Mouse (Mus musculus): ENCODE data around the gene Inpp4b. TPM values are rescaled to one million over a fixed set of nuclear protein-coding genes. Genes with fewer than 3 reads are reported as not detected.

The Inpp4b gene
- polyA plus RNA-seq, 1 experiment from 2014 or later, result 6.3 TPM

DNA sequence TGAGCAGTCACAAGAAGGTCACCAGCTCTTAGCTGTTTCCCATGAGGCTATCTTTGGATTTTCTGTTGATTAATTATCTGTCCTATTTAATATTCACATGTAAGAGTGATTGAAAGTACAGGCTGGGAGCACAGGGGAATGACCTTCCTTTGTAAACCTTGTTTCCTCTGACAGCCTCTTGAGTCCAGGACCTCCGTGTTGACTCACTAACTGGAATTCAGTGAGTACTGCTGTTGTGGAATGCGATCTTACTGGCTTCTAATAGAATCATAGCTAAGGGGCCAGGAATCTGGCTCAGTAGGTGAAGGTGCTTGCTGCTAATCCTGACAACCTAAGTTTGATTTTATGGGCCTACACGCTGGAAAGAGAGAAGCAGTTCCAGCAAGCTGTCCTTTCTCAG lies 523.3 kb downstream of the Inpp4b start:
- ATAC-seq (ENCODE audit: low read depth), result no peak
- no peaks in the 10 kb centered on the region for H3K9me3 ChIP-seq
- 74% methylated on average over 3 of the region's 3 CpGs for WGBS

DNA sequence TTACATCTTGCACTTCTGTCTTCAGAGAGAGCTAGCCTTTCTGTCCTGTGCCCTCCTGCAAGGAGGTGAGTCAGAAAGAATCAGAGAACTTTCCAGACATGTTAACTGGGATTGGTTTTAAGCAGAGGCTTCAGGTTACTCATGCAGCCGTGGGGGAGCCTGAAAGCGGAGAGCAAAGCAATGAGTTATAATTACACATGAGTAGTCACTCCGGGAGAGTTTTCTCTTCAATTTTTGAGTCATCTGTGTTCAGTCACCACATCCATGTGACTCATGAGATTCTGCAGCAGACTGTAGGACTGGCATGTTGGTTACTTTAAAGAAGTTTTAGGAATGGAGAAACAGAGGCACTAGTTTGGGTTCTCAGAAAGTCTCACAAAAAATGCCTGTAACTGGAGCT lies 524.7 kb downstream of the Inpp4b start:
- Histone ChIP-seq H3K4me2 (no peak overlapping the region), H3K27me3 (no peaks in the 10 kb centered on the region), H3K4me3 (no peak overlapping the region), H3K9ac (no peak overlapping the region), H3K27ac (replicated peaks) (no peak overlapping the region), H3K36me3 (no peaks in the 10 kb centered on the region), H3K9me3 (no peaks in the 10 kb centered on the region), H3K4me1 (replicated peaks) (no peaks in the 10 kb centered on the region)
- 79% methylated on average over 3 of the region's 3 CpGs for WGBS
- ATAC-seq (ENCODE audit: low read depth), result no peak

More for the DNA sequence above, 523.3 kb downstream of the Inpp4b start:
- no peak overlapping the region for H3K27ac ChIP-seq (replicated peaks)
- H3K4me3 ChIP-seq, result no peak overlapping the region
- no peaks in the 10 kb centered on the region for H3K27me3 ChIP-seq
- no peaks in the 10 kb centered on the region for H3K4me1 ChIP-seq (replicated peaks)
- H3K36me3 ChIP-seq, result no peaks in the 10 kb centered on the region
- H3K4me2 ChIP-seq, result no peak overlapping the region
- H3K9ac ChIP-seq, result no peak overlapping the region

DNA sequence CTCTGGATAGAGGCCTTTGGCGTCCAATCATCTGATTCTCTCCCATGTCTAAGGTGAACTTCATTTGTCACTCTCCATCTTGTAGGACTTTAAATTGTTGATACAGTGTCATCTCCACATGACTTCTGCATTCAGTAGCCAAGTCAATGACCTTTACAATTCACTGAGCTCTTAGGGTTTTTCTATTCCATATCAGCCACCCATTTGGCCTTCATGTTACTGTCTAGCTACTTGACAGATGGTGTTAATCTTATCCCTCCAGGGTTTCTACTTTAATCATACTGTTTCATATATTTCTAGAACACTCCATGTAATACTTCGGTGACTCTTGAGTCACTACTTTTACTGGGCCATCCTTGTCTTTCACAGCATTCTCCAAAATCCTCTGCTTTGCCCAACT lies 528.1 kb downstream of the Inpp4b start:
- H3K4me1 ChIP-seq (replicated peaks), result no peaks in the 10 kb centered on the region
- no peaks in the 10 kb centered on the region for H3K27me3 ChIP-seq
- H3K27ac ChIP-seq (replicated peaks), result no peak overlapping the region
- H3K9me3 ChIP-seq, result no peaks in the 10 kb centered on the region
- 89% methylated on average over 2 of the region's 2 CpGs for WGBS
- no peak overlapping the region for H3K4me3 ChIP-seq
- ATAC-seq (ENCODE audit: low read depth), result no peak
- no peak overlapping the region for H3K4me2 ChIP-seq
- H3K9ac ChIP-seq, result no peak overlapping the region
- H3K36me3 ChIP-seq, result no peaks in the 10 kb centered on the region

DNA sequence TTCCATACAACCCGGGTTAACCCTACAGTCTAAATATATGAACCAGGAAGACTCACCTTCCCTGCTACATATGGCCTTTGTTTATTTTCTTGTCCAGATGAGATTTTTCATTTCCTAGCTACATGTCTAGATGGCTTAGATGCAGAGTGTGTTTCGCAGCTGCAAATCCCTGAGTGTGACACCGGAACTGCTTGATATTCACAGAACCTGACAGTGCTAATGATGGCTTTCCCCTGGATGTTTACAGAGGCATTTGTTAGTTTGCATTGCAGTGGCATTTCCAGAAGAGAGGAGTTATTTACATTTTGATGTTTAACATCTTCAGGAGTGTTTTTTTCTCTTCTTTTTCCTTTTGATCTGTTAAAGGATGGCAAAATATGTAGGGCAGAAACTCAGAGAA lies 537.7 kb downstream of the Inpp4b start:
- H3K36me3 ChIP-seq, result no peaks in the 10 kb centered on the region
- WGBS, result 88% methylated on average over 3 of the region's 3 CpGs
- no peak overlapping the region for H3K4me2 ChIP-seq
- no peak for ATAC-seq (ENCODE audit: low read depth)
- no peak overlapping the region for H3K27ac ChIP-seq (replicated peaks)
- H3K9ac ChIP-seq, result no peak overlapping the region
- H3K27me3 ChIP-seq, result no peaks in the 10 kb centered on the region
- no peak overlapping the region for H3K4me3 ChIP-seq
- no peaks in the 10 kb centered on the region for H3K9me3 ChIP-seq
- no peaks in the 10 kb centered on the region for H3K4me1 ChIP-seq (replicated peaks)

DNA sequence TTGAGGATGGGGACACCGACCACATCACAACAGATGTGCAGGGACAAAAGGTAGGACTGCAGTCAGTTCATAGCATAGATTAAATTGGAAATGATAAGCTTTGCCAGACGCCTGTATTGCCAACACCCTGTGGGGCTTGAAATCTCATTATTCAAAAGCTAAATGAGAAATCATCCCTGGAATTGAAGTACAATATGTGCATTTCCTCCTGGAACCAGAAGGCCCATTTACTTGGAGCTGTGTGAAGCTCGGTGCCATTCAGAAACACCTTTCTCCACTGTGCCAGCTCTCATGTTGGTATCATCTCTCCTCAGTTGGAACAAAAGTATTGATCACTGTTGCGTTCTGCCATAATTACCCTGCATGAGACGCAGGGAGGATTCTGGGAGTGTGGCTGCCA lies 541.8 kb downstream of the Inpp4b start:
- Histone ChIP-seq H3K4me1 (replicated peaks) (no peaks in the 10 kb centered on the region), H3K27me3 (no peaks in the 10 kb centered on the region), H3K4me3 (no peak overlapping the region), H3K36me3 (no peaks in the 10 kb centered on the region), H3K4me2 (no peak overlapping the region), H3K9ac (no peak overlapping the region), H3K9me3 (no peaks in the 10 kb centered on the region), H3K27ac (replicated peaks) (no peak overlapping the region)
- WGBS, result 82% methylated on average over 5 of the region's 5 CpGs
- no peak for ATAC-seq (ENCODE audit: low read depth)

DNA sequence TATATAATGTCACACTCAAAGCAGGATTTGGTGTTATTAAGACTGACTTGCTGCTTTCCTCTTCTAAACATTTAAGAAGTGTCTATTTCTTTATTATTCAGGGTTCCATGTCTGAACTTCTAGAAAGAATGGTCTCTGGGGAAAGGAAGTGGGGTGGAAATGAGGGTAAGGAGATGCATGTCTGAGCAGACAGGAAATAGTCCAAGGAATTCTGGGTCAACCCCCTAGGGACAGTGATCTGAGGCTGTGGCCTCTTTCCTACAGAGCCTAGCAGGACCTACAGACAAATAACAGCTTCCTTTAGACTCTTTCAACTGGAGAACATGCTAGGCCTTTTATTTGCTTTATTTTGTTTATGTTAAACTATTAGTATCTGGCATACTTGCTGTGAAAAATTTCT lies 546.5 kb downstream of the Inpp4b start:
- Histone ChIP-seq H3K27me3 (no peaks in the 10 kb centered on the region), H3K36me3 (no peaks in the 10 kb centered on the region), H3K9ac (no peak overlapping the region), H3K4me1 (replicated peaks) (no peaks in the 10 kb centered on the region), H3K9me3 (no peaks in the 10 kb centered on the region), H3K27ac (replicated peaks) (no peak overlapping the region), H3K4me3 (no peak overlapping the region), H3K4me2 (no peak overlapping the region)
- no peak for ATAC-seq (ENCODE audit: low read depth)

DNA sequence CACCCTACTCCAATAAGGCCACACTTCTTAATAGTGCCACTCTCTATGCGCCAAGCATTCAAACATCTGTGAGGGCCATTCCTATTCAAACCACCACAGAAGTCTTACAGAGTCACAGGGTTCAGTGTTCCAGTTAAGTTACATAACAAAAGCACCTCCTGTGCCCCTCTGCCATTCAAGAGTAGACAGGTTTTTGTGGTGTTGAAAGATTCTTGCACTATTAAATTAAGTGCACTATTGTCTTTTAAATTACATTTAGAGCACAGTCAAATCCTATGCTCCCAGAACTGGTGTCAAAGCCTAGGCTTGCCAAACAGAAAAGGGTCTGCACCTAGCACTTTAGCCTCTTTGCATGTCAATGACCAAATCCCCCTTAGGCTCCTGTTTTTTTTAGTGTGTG lies 550.9 kb downstream of the Inpp4b start:
- WGBS, result 78% methylated on average over 1 of the region's 1 CpGs
- no peaks in the 10 kb centered on the region for H3K27me3 ChIP-seq
- no peak overlapping the region for H3K27ac ChIP-seq (replicated peaks)
- ATAC-seq (ENCODE audit: low read depth), result no peak
- H3K36me3 ChIP-seq, result no peaks in the 10 kb centered on the region
- no peaks in the 10 kb centered on the region for H3K9me3 ChIP-seq
- no peaks in the 10 kb centered on the region for H3K4me1 ChIP-seq (replicated peaks)
- H3K9ac ChIP-seq, result no peak overlapping the region
- no peak overlapping the region for H3K4me2 ChIP-seq
- no peak overlapping the region for H3K4me3 ChIP-seq

DNA sequence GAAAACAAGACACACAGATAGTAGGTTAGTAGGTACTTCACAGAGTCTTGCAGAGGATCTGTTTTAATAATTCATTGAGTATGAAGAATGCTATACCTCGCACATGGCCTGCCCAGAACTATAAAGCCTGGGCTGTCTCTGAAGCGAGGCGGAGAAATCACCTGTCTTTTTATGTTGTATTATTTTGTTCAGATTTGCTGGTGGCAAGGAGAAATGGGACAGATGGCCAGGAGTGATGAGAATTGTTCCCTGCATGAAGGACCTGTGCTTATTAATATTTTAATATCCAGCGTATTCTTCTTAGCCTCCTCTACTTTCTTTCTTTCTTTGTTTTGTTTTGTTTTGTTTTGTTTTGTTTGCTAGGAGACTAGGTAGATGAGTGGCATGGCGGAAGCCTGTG lies 604.5 kb downstream of the Inpp4b start:
- no peaks in the 10 kb centered on the region for H3K9me3 ChIP-seq
- no peaks in the 10 kb centered on the region for H3K4me1 ChIP-seq (replicated peaks)
- no peaks in the 10 kb centered on the region for H3K36me3 ChIP-seq
- H3K4me3 ChIP-seq, result no peak overlapping the region
- H3K4me2 ChIP-seq, result no peak overlapping the region
- no peak overlapping the region for H3K27ac ChIP-seq (replicated peaks)
- H3K9ac ChIP-seq, result no peak overlapping the region
- no peak for ATAC-seq (ENCODE audit: low read depth)
- no peaks in the 10 kb centered on the region for H3K27me3 ChIP-seq
- WGBS, result 90% methylated on average over 5 of the region's 5 CpGs

DNA sequence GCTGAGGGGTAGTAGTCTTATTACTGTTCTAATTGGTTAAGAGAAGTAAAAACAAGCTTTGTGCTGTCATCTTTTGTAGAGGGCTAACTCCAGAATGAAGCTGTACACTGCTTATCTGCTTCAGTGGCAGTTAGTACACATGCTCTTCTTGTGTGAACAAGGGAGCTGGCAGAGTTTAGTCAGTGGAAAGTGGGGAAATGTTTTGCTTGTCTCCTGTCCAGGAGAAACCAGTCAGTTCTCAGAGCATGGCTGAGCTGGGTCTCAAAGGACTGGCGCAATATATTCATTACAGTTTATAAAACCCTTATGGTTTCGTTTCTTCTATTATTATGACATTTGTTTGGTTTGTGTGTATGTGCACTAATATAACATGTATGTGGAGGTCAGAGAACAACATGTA lies 610.7 kb downstream of the Inpp4b start:
- H3K27ac ChIP-seq (replicated peaks), result no peak overlapping the region
- ATAC-seq (ENCODE audit: low read depth), result no peak
- 92% methylated on average over 2 of the region's 2 CpGs for WGBS
- no peaks in the 10 kb centered on the region for H3K27me3 ChIP-seq
- no peak overlapping the region for H3K4me2 ChIP-seq
- no peaks in the 10 kb centered on the region for H3K36me3 ChIP-seq
- H3K4me1 ChIP-seq (replicated peaks), result no peaks in the 10 kb centered on the region
- H3K9me3 ChIP-seq, result no peaks in the 10 kb centered on the region
- no peak overlapping the region for H3K9ac ChIP-seq
- H3K4me3 ChIP-seq, result no peak overlapping the region

DNA sequence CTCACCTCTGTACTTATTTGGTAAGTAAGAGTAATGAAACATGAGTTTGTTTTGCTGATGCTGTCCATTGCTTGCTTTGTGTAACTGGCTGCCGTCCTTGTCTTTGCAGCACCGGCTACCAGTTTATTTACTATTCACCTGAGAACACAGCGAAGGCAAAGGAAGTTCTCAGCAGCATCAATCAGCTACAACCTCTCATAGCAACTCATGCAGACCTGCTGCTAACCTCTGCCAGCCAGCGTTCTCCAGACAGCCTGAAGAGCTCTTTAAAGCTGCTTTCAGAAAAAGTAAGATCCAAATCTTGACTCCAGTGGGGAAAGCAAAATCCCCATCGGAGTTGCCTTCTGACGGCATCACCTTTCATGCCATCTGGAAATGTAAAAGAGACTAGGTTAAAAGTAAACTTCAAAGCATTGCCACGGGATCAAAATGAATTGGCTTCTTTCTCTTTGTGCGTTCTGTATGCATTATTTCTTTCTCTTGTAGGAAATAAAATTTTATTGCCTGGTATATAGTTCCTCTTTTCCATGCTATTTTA lies 642.8 kb downstream of the Inpp4b start:
- H3K27me3 ChIP-seq, result no peaks in the 10 kb centered on the region
- 58% methylated on average over 8 of the region's 8 CpGs for WGBS
- H3K4me3 ChIP-seq, result no peak overlapping the region
- no peaks in the 10 kb centered on the region for H3K9me3 ChIP-seq
- no peaks in the 10 kb centered on the region for H3K36me3 ChIP-seq
- no peak overlapping the region for H3K9ac ChIP-seq
- H3K4me2 ChIP-seq, result no peak overlapping the region
- no peak overlapping the region for H3K27ac ChIP-seq (replicated peaks)
- ATAC-seq (ENCODE audit: low read depth), result no peak
- no peaks in the 10 kb centered on the region for H3K4me1 ChIP-seq (replicated peaks)

DNA sequence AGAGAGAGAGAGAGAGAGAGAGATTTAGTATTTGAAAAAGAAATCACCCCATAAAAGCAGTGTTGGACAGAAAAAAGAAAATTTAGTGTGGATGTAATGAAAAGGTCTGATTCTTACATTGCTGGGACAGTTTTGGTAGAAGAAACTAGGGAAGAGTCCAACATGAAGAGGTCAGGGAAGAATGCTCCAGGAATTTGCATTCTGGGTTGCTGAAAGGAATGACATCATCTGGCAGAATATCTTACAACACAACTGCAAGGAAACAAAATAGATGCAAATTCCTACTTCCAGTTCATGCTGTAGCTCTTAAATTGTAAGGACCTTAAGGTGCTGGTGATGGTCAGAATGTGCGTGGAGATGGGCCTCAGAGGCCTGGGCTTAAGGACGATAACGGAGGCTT lies 650.6 kb downstream of the Inpp4b start:
- WGBS, result 94% methylated on average over 3 of the region's 3 CpGs
- no peaks in the 10 kb centered on the region for H3K9me3 ChIP-seq
- ATAC-seq (ENCODE audit: low read depth), result no peak
- H3K4me3 ChIP-seq, result no peak overlapping the region
- H3K27me3 ChIP-seq, result no peaks in the 10 kb centered on the region
- H3K4me2 ChIP-seq, result no peak overlapping the region
- H3K36me3 ChIP-seq, result no peaks in the 10 kb centered on the region
- H3K9ac ChIP-seq, result no peak overlapping the region
- H3K27ac ChIP-seq (replicated peaks), result no peak overlapping the region
- H3K4me1 ChIP-seq (replicated peaks), result no peaks in the 10 kb centered on the region

DNA sequence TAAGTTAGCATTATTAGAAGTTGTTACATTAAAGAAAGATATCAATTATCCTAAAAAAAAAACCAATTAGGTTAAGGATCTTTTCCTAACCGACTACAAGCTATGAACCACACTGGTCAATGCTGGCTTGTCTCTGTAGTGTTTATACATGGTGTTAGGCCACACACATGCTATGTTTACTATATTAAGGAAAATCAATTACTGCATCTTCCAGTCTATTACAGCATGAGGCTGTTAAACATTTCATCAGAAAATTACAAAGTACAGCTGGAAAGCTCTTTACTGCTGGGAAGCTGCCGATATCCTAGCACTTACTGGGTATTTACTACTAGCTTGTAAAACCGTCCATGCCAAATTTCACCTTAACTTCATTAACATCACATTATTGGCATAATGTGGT lies 653.9 kb downstream of the Inpp4b start:
- no peak overlapping the region for H3K9ac ChIP-seq
- no peaks in the 10 kb centered on the region for H3K9me3 ChIP-seq
- no peaks in the 10 kb centered on the region for H3K4me1 ChIP-seq (replicated peaks)
- ATAC-seq (ENCODE audit: low read depth), result no peak
- H3K27ac ChIP-seq (replicated peaks), result no peak overlapping the region
- no peak overlapping the region for H3K4me2 ChIP-seq
- H3K36me3 ChIP-seq, result no peaks in the 10 kb centered on the region
- no peak overlapping the region for H3K4me3 ChIP-seq
- WGBS, result 74% methylated on average over 3 of the region's 3 CpGs
- H3K27me3 ChIP-seq, result no peaks in the 10 kb centered on the region

DNA sequence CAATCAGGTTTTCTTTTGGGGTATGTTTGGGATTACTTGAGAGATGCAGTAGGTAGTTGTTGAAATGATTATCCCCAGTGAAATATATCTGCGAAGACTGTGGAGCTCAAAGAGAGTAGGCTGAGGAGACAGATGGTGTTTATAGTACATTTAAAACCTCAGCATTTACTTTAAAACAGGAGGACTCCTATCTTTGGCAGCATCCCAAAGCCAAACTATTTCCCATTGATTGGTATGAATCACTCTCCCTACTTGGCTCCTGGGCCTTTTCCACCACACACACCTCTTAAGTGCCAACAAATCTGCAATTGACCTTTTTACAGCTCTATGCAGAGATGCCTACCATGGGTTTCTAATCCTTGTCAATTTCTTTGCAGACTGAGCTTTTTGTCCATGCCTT lies 654.5 kb downstream of the Inpp4b start:
- H3K27ac ChIP-seq (replicated peaks), result no peak overlapping the region

More for the DNA sequence above, 654.5 kb downstream of the Inpp4b start:
- Histone ChIP-seq H3K9ac (no peak overlapping the region), H3K36me3 (no peaks in the 10 kb centered on the region), H3K9me3 (no peaks in the 10 kb centered on the region), H3K4me3 (no peak overlapping the region), H3K27me3 (no peaks in the 10 kb centered on the region), H3K4me1 (replicated peaks) (no peaks in the 10 kb centered on the region), H3K4me2 (no peak overlapping the region)
- 85% methylated on average over 1 of the region's 1 CpGs for WGBS
- ATAC-seq (ENCODE audit: low read depth), result no peak

Measured in neural tube, embryonic 13.5 days (tissue).